In the genomic region with DNA sequence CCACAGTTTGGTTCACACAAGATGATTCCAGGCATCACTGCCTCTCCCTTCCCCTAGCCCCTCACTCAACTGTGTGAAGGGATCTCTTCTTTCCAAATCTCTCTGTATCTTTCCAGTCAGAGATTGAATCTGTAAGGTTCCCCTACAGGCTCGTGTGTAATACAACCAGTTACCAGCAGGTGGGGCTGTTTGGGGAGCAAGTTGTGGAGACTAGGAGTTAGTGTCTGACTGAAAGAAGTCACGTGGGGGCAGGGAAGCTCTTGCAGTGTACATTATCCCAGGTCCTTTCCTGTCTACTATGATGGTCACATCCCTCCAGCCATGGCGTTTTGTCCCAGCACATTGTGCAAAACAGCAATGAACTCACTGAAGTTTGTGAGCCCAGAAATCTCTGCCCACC, we compare ENCODE assay signal across 9 mouse cellular contexts. TPM values are rescaled to one million over a fixed set of nuclear protein-coding genes. Genes with fewer than 3 reads are reported as not detected.
DNase-seq lines count a peak whose midpoint lies in the region; ATAC-seq and TF ChIP-seq lines count a peak whose summit lies in the region.
"Had no signal": no experiment of that assay in that cellular context is flagged by ENCODE, and none has a peak within 500 bp of the region (broad histone marks: within the 10 kb centered on the region; RNA-seq: fewer than 3 reads in every experiment).

No protein-coding gene starts in this region.

- H3K9me3 ChIP-seq in intestine, embryonic 14.5 days (ENCODE audit: control insufficient read depth, low read length), result no peaks in the 10 kb centered on the region
- no peaks in the 10 kb centered on the region for H3K9me3 ChIP-seq in intestine, embryonic 15.5 days
- H3K9me3 ChIP-seq in ES-E14 (ENCODE audit: control insufficient read depth, insufficient read depth, low read depth, low read length), result no peaks in the 10 kb centered on the region

- H3K36me3 ChIP-seq in intestine, embryonic 14.5 days (ENCODE audit: control insufficient read depth, insufficient read depth, low read length), result no peaks in the 10 kb centered on the region
- H3K36me3 ChIP-seq in intestine, embryonic 15.5 days, result no peaks in the 10 kb centered on the region
- no peaks in the 10 kb centered on the region for H3K36me3 ChIP-seq in ES-E14 (ENCODE audit: control insufficient read depth, insufficient read depth, low read length, poor library complexity, severe bottlenecking)

- ATAC-seq in intestine, embryonic 14.5 days (replicated peaks; ENCODE audit: low FRiP score, low TSS enrichment, low read depth), result no peak
- no peak for ATAC-seq in intestine, embryonic 15.5 days

- H3K4me1 ChIP-seq in intestine, embryonic 14.5 days (replicated peaks; ENCODE audit: control insufficient read depth, insufficient read depth, low read length), result no peaks in the 10 kb centered on the region; the same call in 1 of the 2 replicates
- H3K4me1 ChIP-seq in intestine, embryonic 15.5 days (replicated peaks), result 0 out of 2 replicates have a peak, but pooled peaks cover 6% of the 10 kb centered on the region
- H3K4me1 ChIP-seq in ES-E14 (ENCODE audit: control insufficient read depth in 2 of 2, insufficient read depth in 2 of 2, low read length in 2 of 2, poor library complexity in 1 of 2), result peaks cover 7 to 13% of the 10 kb centered on the region in 2 experiments; a peak in 2 of 4 replicates

- H3K4me3 ChIP-seq in intestine, embryonic 14.5 days (ENCODE audit: low read depth, low read length), result no peak overlapping the region
- H3K4me3 ChIP-seq in intestine, embryonic 15.5 days (replicated peaks), result no peak overlapping the region
- no peak overlapping the region for H3K4me3 ChIP-seq in ES-E14 (ENCODE audit: insufficient read depth in 1 of 2, low read depth in 1 of 2, low read length in 2 of 2, poor library complexity in 1 of 2, severe bottlenecking in 1 of 2)

- DNase-seq in intestine, embryonic 14.5 days (ENCODE audit: low spot score), result peak; percentile 82
- DNase-seq in ES-E14 (ENCODE audit: low read depth, low spot score), result peak; percentile 85
- DNase-seq in brain, adult 2 months (ENCODE audit: low read depth, low spot score), result peak; percentile 85
- peak; percentile 77 for DNase-seq in gastrocnemius, postnatal 10 days
- peak; percentile 52 to 64 for DNase-seq in left cerebral cortex, postnatal 36 days (ENCODE audit: low spot score in 2 of 2)
- DNase-seq in ovary, postnatal 36 days (ENCODE audit: low spot score), result peak; percentile 27
- no peak for DNase-seq in c-Kit-positive CD71-positive TER-119-positive erythroid progenitor cells, embryonic 14.5 days (ENCODE audit: low spot score)

- 30% methylated on average over 3 of the region's 3 CpGs for WGBS in intestine, embryonic 14.5 days
- WGBS in intestine, embryonic 15.5 days, result 35% methylated on average over 3 of the region's 3 CpGs

- intact Hi-C loops in left cerebral cortex, postnatal 36 days (cut with DNase I), result loop anchor here (5.0 kb wide), 3 partner anchors 97 to 202 kb away; a partner anchor contains a TSS

- H3K9ac ChIP-seq in intestine, embryonic 14.5 days (ENCODE audit: low read length), result no peak overlapping the region
- no peak overlapping the region for H3K9ac ChIP-seq in intestine, embryonic 15.5 days
- no peak overlapping the region for H3K9ac ChIP-seq in ES-E14 (ENCODE audit: insufficient read depth, low read depth, low read length, poor library complexity, severe bottlenecking)

- in situ Hi-C loops in ES-E14 (cut with MboI; ENCODE audit: low sequenced_read_pairs in 2 of 2, unreplicated experiment in 2 of 2), result loop anchor here (10.0 kb wide), 2 partner anchors 109 to 349 kb away; a partner anchor contains a TSS

- no peak overlapping the region for H3K4me2 ChIP-seq in intestine, embryonic 14.5 days (ENCODE audit: low read length)
- H3K4me2 ChIP-seq in intestine, embryonic 15.5 days (replicated peaks), result no peak overlapping the region

- H3K27me3 ChIP-seq in intestine, embryonic 14.5 days (replicated peaks; ENCODE audit: control insufficient read depth, insufficient read depth, low read length), result 0 out of 2 replicates have a peak, but pooled peaks cover 4% of the 10 kb centered on the region
- H3K27me3 ChIP-seq in intestine, embryonic 15.5 days (replicated peaks), result no peaks in the 10 kb centered on the region; the same call in 1 of the 2 replicates

- no peak overlapping the region for H3K27ac ChIP-seq in intestine, embryonic 14.5 days (ENCODE audit: low read depth)
- no peak overlapping the region for H3K27ac ChIP-seq in intestine, embryonic 15.5 days
- H3K27ac ChIP-seq in ES-E14 (ENCODE audit: insufficient read depth, low read depth, low read length, poor library complexity, severe bottlenecking), result no peak overlapping the region
- H3K27ac ChIP-seq: macrophage had no signal

TF ChIP-seq in ES-E14, 5 proteins besides CTCF, POLR2A, EP300 and RAD21:
- TF ChIP-seq ZC3H11A (IDR thresholded peaks at IDR 0.05; ENCODE audit: borderline replicate concordance, low read depth, low read length) (peak; percentile 84), CHD2 (IDR thresholded peaks at IDR 0.05; ENCODE audit: low read depth, low read length) (no peak)
TF ChIP-seq in ES-E14: peak in this region for 1.

RNA-seq across cellular contexts. Expression of a gene that starts 18.7 kb away (rescaled TPM):
- not detected in 2 replicates for polyA plus RNA-seq in intestine, embryonic 14.5 days (2014; fragmentation: Nextera tagmentation; extraction: Ambion mirVana)
- polyA plus RNA-seq in intestine, embryonic 15.5 days (2015; fragmentation: Nextera tagmentation; extraction: Ambion mirVana), result not detected in 2 replicates
- 1.3 TPM in 1 of 2 replicates, not detected in the other for total RNA-seq in ES-E14 (2012; rRNA removed)
- not detected for total RNA-seq in gastrocnemius, postnatal 10 days (2021)
- total RNA-seq in left cerebral cortex, postnatal 36 days (2021), result not detected
- polyA plus RNA-seq: macrophage had no signal
